Mouse (Mus musculus): ENCODE results near the gene Gjc1.

DNA sequence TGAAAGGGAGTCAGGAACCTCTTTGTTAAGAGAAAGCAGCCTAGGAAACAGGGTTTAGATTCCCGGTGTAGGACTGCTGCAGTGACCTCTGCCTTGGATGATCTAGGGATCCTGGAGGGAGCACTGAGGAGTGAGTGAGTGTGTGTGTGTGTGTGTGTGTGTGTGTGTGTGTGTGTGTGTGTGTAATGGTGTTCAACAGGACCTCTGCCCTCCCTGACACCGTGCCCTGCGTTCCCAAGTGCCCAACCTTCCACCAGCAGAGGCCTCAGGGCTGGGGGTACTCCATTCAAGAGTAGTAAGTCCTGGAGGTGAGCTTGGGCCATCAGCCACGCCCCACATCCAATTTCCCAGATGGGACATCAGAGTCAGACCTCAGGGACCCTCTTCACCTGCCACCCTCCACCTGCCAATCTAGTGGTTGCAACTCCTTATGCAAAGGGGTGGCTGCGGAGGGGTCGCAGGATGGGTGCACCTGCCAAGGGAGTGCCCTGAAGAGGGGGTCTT is 58.6 kb downstream of the Gjc1 start:
- TF ChIP-seq CTCF (IDR thresholded peaks at IDR 0.05; ENCODE audit: low read depth, low read length) (no peak), POLR2A (IDR thresholded peaks at IDR 0.05; ENCODE audit: borderline replicate concordance, low read depth, low read length) (no peak)

Measured in bone marrow macrophage, adult 2 months (primary cell).